Mouse (Mus musculus) brain, embryonic 18.5 days (tissue): ENCODE measurements around the gene Aaas.
"Not testable (repeated sequence)": the region's sequence is repeated elsewhere in the genome, so short reads cannot be mapped to it uniquely, and the experiment has no call there.

Experiments
- DNase-seq: peaks from one replicate; pipeline ENCODE4 v3.0.0-alpha.2; 2012; ENCODE audit warnings: low read depth, low spot score

The Aaas gene

GRCm38 (mm10) chr15:102356501-102357325, 6.1 kb upstream of the Aaas start:
- DNase-seq = no peak

- no peak for DNase-seq
Observed at GRCm38 (mm10) chr15:102355871-102356441, 5.4 kb upstream of the Aaas start.

- DNase-seq = no peak
Observed at GRCm38 (mm10) chr15:102355134-102355870, 4.7 kb upstream of the Aaas start.

- no peak for DNase-seq
Observed at GRCm38 (mm10) chr15:102353986-102354385, 3.4 kb upstream of the Aaas start.

GRCm38 (mm10) chr15:102352177-102352576, 1.6 kb upstream of the Aaas start:
- DNase-seq = no peak

GRCm38 (mm10) chr15:102350942-102351291, 346 bp upstream of the Aaas start:
- no peak for DNase-seq

GRCm38 (mm10) chr15:102346444-102346843, 4.1 kb downstream of the Aaas start:
- DNase-seq = no peak

GRCm38 (mm10) chr15:102344490-102344889, 6.1 kb downstream of the Aaas start:
- DNase-seq = no peak

GRCm38 (mm10) chr15:102341580-102341979, 9.0 kb downstream of the Aaas start:
- no peak for DNase-seq

- DNase-seq = no peak
Observed at GRCm38 (mm10) chr15:102339612-102340011, 11.0 kb downstream of the Aaas start.

GRCm38 (mm10) chr15:102336946-102337345, 13.6 kb downstream of the Aaas start:
- DNase-seq = no peak

- not testable (repeated sequence) for DNase-seq
Observed at GRCm38 (mm10) chr15:102335925-102336324, 14.6 kb downstream of the Aaas start.

GRCm38 (mm10) chr15:102335254-102335653, 15.3 kb downstream of the Aaas start:
- DNase-seq = no peak

- DNase-seq = peak; percentile 73
Observed at GRCm38 (mm10) chr15:102331610-102332015, 19.0 kb downstream of the Aaas start, which contains the start of gene Myg1. TSS of gene Myg1 (plus strand) at chr15:102331709.

- no peak for DNase-seq
Observed at GRCm38 (mm10) chr15:102326892-102327291, 23.7 kb downstream of the Aaas start.

GRCm38 (mm10) chr15:102326022-102326576, 24.5 kb downstream of the Aaas start, which contains the start of gene Pfdn5:
TSS of gene Pfdn5 (plus strand) at chr15:102326116.
- DNase-seq = peak; percentile 71

- DNase-seq = no peak
Observed at GRCm38 (mm10) chr15:102324654-102325473, 25.7 kb downstream of the Aaas start.

GRCm38 (mm10) chr15:102316263-102316662, 34.3 kb downstream of the Aaas start:
- DNase-seq = no peak

- DNase-seq = no peak
Observed at GRCm38 (mm10) chr15:102315292-102315691, 35.3 kb downstream of the Aaas start.

- no peak for DNase-seq
Observed at GRCm38 (mm10) chr15:102311489-102311888, 39.1 kb downstream of the Aaas start.
